Mouse (Mus musculus) left cerebral cortex, postnatal 36 days (tissue): ENCODE results near the gene Eef1akmt1. TPM values are rescaled to one million over a fixed set of nuclear protein-coding genes. Genes with fewer than 3 reads are reported as not detected.

Source experiments
- DNase-seq, 2 experiments: peaks; one replicate each; pipeline ENCODE4 v3.0.0; 2021 to 2022; ENCODE audit warnings: low spot score in 2 of 2, mixed read lengths in 1 of 2
- intact Hi-C: fragments of 180-260 bp; cut with DNase I; formaldehyde crosslinking; loops from one replicate; pipeline ENCODE4 v1.15.1; 2025
- total RNA-seq, 2 experiments: library from RNA; stranded (reverse); gene quantifications; 2 replicates each; pipeline ENCODE4 v1.2.3; 2021

The Eef1akmt1 gene
- total RNA-seq = 10 to 100 TPM; 33.1 to 38.1 TPM

- intact Hi-C loops = loop anchor here (5.0 kb wide), 1 partner anchor 44 kb away; no protein-coding TSS in a partner anchor
- DNase-seq = peak; percentile 95 to 96
Measured at GRCm38 (mm10) chr14:57571155-57572133, at the start of gene Eef1akmt1. Eef1akmt1 (minus strand) TSS chr14:57571612.

DNA sequence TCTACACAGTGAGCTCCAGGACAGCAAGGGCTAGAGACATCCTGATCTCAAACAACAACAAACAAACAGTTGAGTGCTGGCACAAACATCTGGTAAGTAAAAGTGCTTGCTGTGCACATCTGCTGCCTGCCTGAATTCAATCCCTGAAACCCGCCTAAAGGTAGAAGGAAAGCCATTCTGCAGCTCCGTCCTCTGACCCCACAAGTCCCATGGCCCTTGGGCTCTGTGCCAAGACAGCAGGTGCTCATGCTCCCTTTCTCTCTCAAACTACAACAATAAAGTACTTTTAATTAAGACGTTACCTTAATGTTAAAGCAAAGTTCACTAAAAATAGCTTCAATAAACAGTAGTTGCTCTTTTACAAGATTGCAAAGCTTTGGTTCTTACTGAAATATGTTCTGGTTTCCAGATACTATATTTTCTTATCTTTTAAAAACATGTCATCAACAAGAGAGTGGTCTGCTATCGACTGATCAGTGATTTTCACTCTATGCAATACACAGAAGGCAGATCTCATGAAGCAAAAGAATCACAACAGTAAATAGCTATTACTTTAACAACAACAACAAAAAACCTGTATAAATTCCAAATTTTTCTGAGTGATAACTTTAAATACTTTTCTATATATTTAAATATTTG, 49.3 kb upstream of the Eef1akmt1 start:
- intact Hi-C loops = no loop called here
- DNase-seq = no peak

- intact Hi-C loops = loop anchor here (5.0 to 10.0 kb wide), 2 partner anchors 87 to 245 kb away; no protein-coding TSS in a partner anchor
- DNase-seq = no peak
Measured at GRCm38 (mm10) chr14:57619487-57619886, 48.1 kb upstream of the Eef1akmt1 start.

DNA sequence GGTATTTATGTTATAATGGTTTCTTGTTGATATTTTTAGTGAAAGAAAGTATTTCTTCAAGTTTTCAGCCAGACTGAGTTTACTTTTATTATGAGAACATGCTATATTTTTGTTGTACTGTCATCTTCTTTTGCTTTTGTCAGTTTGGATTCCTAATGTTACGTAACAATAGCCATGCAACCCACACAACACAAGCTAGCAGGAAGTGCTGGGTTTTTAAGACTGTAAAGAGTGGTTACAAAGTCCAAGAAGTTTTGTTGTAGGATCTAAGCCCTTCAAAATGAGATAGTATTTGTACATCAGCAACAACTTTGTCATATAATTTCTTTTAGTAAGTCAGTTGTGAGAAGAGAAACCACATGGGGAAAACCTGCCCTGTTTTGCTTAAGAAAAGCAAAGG, 46.3 kb upstream of the Eef1akmt1 start:
- intact Hi-C loops = loop anchor here (5.0 to 10.0 kb wide), 2 partner anchors 85 to 243 kb away; no protein-coding TSS in a partner anchor
- no peak for DNase-seq

- no peak for DNase-seq
- intact Hi-C loops = loop anchor here (5.0 to 10.0 kb wide), 2 partner anchors 84 to 242 kb away; no protein-coding TSS in a partner anchor
Measured at GRCm38 (mm10) chr14:57616339-57616965, 45.0 kb upstream of the Eef1akmt1 start.

DNA sequence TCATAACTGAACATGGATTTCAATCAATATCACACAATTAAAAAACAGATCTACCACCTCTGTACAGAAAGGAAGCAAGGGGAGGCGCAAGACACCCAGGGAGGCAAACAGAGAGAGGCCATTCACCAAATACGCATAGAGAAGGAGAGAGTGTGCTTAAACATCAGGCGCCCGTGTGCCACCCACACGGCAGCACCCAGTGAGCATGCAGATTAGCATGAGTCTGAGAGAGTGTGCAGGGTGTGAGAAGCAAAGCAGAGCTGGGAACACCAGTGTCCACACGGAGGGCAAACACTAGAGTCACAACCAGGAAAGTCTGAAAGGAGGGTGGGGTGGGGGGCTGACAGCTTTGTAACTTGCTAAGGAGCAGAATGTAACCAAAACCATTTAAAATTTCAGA, 44.4 kb upstream of the Eef1akmt1 start:
- no peak for DNase-seq
- intact Hi-C loops = loop anchor here (5.0 to 10.0 kb wide), 2 partner anchors 84 to 241 kb away; no protein-coding TSS in a partner anchor

GRCm38 (mm10) chr14:57611034-57611433, 39.6 kb upstream of the Eef1akmt1 start:
- no peak for DNase-seq
- intact Hi-C loops = loop anchor here (10.0 kb wide), 1 partner anchor 236 kb away; no protein-coding TSS in a partner anchor

DNA sequence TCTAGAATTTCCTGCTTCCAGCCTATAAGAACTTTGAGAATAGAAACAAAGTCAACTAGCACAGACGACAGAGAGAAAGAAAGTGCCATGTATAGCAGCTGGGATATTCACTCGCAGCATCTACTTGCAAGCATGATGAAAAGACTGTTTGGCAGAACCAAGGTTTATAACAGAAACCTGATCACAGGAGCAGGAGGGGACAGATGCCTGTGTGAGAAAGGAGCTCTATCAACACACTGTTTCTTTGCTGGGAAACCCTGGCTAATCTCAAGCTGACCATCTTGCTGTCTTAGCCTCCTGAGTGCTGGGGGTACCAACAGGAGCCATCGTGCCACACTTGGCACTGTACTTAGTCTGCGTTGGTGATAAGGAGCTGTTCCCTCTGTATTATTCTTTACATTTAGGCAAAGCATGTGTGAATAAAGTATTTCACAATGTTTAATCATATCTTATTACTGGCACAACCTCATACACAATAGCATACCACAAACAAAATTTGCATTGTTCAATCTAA, 38.5 kb upstream of the Eef1akmt1 start:
- intact Hi-C loops = loop anchor here (10.0 kb wide), 1 partner anchor 235 kb away; no protein-coding TSS in a partner anchor
- DNase-seq = no peak

DNA sequence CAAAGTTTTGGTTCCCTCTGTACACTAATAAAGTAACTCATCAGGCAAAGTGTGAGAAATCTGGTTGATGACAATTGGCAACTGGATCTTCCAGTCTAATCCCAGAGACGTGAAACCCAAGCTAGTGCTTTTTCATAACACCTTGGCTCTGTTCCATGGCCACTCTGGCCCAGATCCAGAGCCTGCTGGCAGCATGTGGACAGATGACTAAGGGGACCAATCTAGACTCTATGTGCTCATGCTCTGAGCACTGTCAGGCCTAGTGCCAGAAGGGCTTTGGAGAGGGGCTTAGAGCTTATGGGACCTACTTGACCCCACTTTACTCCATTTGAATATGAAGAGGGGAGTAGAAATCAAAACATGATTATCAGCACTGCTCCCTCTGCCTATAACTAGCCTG, 36.1 kb upstream of the Eef1akmt1 start:
- intact Hi-C loops = no loop called here
- DNase-seq = peak; percentile 62 to 81

- intact Hi-C loops = no loop called here
Measured at GRCm38 (mm10) chr14:57606663-57607365, 35.4 kb upstream of the Eef1akmt1 start.

DNA sequence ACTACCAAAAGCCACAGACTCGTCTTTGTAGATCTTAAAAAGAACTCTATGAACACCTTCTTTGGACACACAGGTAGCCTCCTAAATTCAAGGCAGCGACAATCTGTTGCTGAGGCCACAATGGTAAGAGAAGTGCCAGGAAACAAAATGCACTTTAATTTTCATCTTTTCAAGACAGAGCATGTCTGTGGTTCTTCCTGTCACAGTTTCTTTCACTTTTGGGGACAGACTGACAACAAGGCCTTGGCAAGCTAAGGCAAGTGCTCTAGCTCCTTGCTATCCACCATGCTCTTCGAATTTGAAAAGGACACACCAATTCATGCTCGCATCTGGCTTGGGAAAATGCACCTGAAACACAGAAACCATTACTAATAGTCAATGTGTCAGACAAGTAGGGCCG, 21.9 kb upstream of the Eef1akmt1 start:
- no peak for DNase-seq
- intact Hi-C loops = no loop called here

More at GRCm38 (mm10) chr14:57606663-57607365, 35.4 kb upstream of the Eef1akmt1 start:
- no peak for DNase-seq

- intact Hi-C loops = no loop called here
- no peak for DNase-seq
Measured at GRCm38 (mm10) chr14:57591830-57592229, 20.4 kb upstream of the Eef1akmt1 start.

DNA sequence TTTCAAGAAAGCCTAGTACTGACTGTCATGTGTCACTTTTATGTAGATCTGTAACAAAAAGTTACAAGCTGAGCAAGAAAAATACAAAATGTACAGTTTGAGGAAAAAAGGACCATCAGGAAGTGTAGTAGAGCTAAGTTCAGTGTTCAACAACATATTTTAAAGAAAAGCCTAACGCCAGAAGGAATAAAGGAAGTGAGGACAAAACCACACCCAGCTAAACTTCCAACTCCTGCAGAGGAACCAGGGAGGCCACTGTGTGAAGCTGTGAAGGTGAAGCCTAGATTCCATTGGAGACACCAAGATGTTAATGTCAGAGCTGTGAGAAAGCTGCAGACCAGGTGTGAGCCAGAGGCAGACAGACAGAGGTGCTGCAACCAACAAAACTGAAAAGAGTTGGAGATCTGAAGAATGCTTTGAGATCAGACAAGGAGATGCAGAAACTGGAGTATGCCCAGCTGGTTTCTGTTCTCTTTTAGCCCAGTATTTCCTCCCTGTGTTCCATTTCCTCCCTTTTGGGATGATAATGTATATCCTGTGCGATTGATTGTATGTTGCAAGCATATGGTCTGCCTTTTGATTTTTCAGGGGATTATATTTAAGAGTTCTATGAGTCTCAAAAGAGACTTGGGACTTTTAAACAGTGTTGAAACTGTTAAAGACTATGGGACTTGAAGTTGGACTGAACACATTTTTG, 5.1 kb upstream of the Eef1akmt1 start:
- no peak for DNase-seq

GRCm38 (mm10) chr14:57574792-57575587, 3.6 kb upstream of the Eef1akmt1 start:
- intact Hi-C loops = loop anchor here (5.0 kb wide), 1 partner anchor 48 kb away; no protein-coding TSS in a partner anchor
- DNase-seq = no peak

More for the DNA sequence above, 5.1 kb upstream of the Eef1akmt1 start:
- intact Hi-C loops = no loop called here

DNA sequence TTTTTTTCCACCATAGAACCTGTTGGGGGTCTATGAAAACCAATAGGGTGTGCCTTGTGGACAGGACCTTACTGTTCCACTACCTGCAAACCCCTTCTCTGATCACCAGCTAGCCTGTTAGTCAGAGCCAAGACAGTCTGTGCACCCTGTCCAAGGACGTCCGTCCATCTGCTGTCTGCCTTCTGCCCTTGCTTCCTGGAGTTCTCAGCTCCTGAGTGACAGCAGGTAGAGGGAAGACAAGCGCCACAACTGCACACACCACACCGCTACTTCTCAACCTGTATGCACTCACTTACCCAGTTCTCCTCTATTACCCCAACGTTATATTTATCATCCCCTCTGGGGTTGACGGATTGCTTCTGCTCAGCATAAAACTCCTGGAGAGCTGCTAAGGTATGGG, 5.8 kb downstream of the Eef1akmt1 start:
- DNase-seq = no peak
- intact Hi-C loops = no loop called here

DNA sequence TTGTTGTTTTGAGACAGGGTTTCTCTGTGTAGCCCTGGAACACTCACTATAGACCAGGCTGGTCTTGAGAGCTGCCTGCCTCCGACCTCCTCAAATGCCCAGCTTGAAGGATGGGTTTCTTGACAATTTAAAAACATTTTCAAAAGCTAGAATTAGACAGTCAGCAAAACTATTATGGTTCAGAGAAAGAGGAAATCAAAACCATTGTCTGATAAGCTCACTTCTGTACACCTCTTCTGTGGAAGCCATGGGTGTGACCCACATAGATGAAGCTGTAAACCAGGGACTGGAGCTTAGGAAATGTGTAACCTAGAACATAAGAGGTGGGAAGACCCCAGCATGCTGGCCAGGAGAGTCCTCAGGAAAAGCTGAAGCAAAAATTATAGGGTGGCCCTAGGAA, 14.5 kb downstream of the Eef1akmt1 start:
- intact Hi-C loops = no loop called here

GRCm38 (mm10) chr14:57555471-57556070, 15.8 kb downstream of the Eef1akmt1 start:
- no peak for DNase-seq
- intact Hi-C loops = no loop called here

More for the DNA sequence above, 14.5 kb downstream of the Eef1akmt1 start:
- no peak for DNase-seq
